Mouse (Mus musculus) lung, adult 2 months (tissue): ENCODE measurements around the gene Elmo3.

Source experiments
- CTCF ChIP-seq: fragments of 200-500 bp; IDR thresholded peaks from 2 replicates; pipeline ENCODE4 v1.5.1; 2011; ENCODE audit warnings: mild to moderate bottlenecking, low read length, control low read depth; ENCODE audit not compliant: insufficient read depth
- POLR2A ChIP-seq: fragments of 200-500 bp; IDR thresholded peaks from 2 replicates; pipeline ENCODE4 v1.6.1; 2011; ENCODE audit warnings: low read depth, mild to moderate bottlenecking, control low read depth, low read length, borderline replicate concordance; ENCODE audit errors: extremely low read depth

- TF ChIP-seq CTCF (no peak), POLR2A (no peak)
These were observed 26.5 kb downstream of the Elmo3 start for GRCm38 (mm10) chr8:105331931-105332330.
